Mouse (Mus musculus) embryonic facial prominence, embryonic 11.5 days (tissue): ENCODE measurements around the gene Dgcr8. TPM values are rescaled to one million over a fixed set of nuclear protein-coding genes. Genes with fewer than 3 reads are reported as not detected.

Experiments used
- ATAC-seq: fragments of 200-750 bp; cut with Nextera tagmentation; replicated peaks from 2 replicates; pipeline ENCODE4 v1.8.0; 2017; ENCODE audit warnings: low read depth; ENCODE audit not compliant: insufficient number of reproducible peaks, low FRiP score, low TSS enrichment
- DNase-seq: peaks from one replicate; pipeline ENCODE4 v3.0.0-alpha.2; 2015; ENCODE audit warnings: low spot score
- H3K27ac ChIP-seq: fragments of 300-500 bp; sonication (generic); replicated peaks from 2 replicates; pipeline ENCODE4 v1.5.1; 2014; ENCODE audit warnings: mild to moderate bottlenecking, low read depth, low read length, control low read depth
- H3K27me3 ChIP-seq: fragments of 300-500 bp; sonication (generic); 2 replicates; pipeline ENCODE4 v1.6.1; 2014; ENCODE audit warnings: mild to moderate bottlenecking, low read length, moderate library complexity, mixed read lengths; ENCODE audit not compliant: control insufficient read depth, insufficient read depth
- H3K36me3 ChIP-seq: fragments of 300-500 bp; sonication (generic); replicated peaks from 2 replicates; pipeline ENCODE4 v1.6.1; 2014; ENCODE audit warnings: low read depth, mild to moderate bottlenecking, low read length, moderate library complexity, mixed read lengths; ENCODE audit not compliant: control insufficient read depth, insufficient read depth
- H3K4me1 ChIP-seq: fragments of 300-500 bp; sonication (generic); 2 replicates; pipeline ENCODE4 v1.6.1; 2014; ENCODE audit warnings: low read length, mixed read lengths; ENCODE audit not compliant: control insufficient read depth, insufficient read depth
- H3K4me2 ChIP-seq: fragments of 300-500 bp; sonication (generic); 2 replicates; pipeline ENCODE4 v1.6.1; 2014; ENCODE audit warnings: low read depth, mild to moderate bottlenecking, control low read depth, low read length, moderate library complexity
- H3K4me3 ChIP-seq: fragments of 300-500 bp; sonication (generic); 2 replicates; pipeline ENCODE4 v1.5.1; 2014; ENCODE audit warnings: low read depth, low read length, control low read depth
- H3K9ac ChIP-seq: fragments of 300-500 bp; sonication (generic); replicated peaks from 2 replicates; pipeline ENCODE4 v1.6.1; 2014; ENCODE audit warnings: mild to moderate bottlenecking, control low read depth, low read length
- H3K9me3 ChIP-seq: fragments of 300-500 bp; sonication (generic); replicated peaks from 2 replicates; pipeline ENCODE4 v1.6.1; 2016; ENCODE audit warnings: mild to moderate bottlenecking, low read length, inconsistent platforms, mixed read lengths; ENCODE audit not compliant: control insufficient read depth
- WGBS: fragments of 180-500 bp; shearing (Covaris S2); extraction: QIAGEN DNeasy Blood & Tissue Kit; methylation state at CpG from one replicate; pipeline ENCODE4 v1.1.7; 2014; 5-methylcytosine and 5-hydroxymethylcytosine counted together
- polyA plus RNA-seq: library from polyadenylated mRNA; unstranded; fragments of >200 nt; fragmentation: Nextera tagmentation; extraction: Ambion mirVana; gene quantifications from 2 replicates; pipeline ENCODE4 v1.2.1, GENCODE M21; 2014

Dgcr8 gene
- polyA plus RNA-seq, 1 experiment from 2014 or later, result 32.2 TPM

DNA sequence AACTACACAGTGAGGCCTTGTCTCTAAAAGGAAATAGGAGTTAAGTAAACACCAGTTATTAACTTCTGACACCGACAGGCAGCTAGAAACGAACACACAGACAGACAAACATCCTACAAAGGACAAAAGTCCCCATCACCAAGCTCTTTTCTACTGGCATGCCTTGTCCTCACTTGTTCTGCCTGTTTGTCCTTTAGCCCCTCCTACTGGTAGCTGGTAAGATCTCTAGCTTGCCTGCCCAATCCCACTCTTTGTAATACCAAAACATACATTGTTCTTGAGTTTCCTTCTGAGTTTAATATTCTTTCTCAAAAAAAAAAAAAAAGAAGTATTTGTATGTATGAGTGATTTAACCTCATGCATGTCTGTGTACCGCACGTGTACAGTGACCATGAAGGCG, 20.9 kb downstream of the Dgcr8 start:
- 92% methylated on average over 5 of the region's 5 CpGs for WGBS
- DNase-seq (no peak), ATAC-seq (no peak)
- Histone ChIP-seq H3K27ac (no peak overlapping the region), H3K9me3 (no peaks in the 10 kb centered on the region), H3K4me2 (no peak overlapping the region), H3K4me3 (no peak overlapping the region), H3K36me3 (peaks cover 11% of the 10 kb centered on the region), H3K4me1 (no peaks in the 10 kb centered on the region), H3K9ac (no peak overlapping the region), H3K27me3 (no peaks in the 10 kb centered on the region)

DNA sequence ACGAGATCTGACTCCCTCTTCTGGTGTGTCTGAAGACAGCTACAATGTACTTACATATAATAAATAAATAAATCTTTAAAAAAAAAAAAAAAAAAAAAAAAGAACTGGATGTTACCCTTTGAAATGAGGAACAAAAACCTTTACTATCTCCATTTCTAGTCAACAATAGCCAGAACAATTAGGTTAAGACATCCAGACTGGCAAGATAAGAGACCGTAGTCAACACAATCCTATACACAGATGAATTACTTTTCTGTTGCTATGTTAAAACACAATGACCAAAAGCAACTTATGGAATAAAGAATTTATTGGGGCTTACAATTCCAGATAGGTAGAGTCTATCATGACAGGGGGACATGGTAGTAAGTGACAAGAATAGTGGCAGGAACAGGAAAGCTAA, 24.0 kb downstream of the Dgcr8 start:
- Histone ChIP-seq H3K27ac (no peak overlapping the region), H3K9me3 (no peaks in the 10 kb centered on the region), H3K36me3 (peaks cover 11% of the 10 kb centered on the region), H3K27me3 (no peaks in the 10 kb centered on the region), H3K9ac (no peak overlapping the region), H3K4me3 (no peak overlapping the region), H3K4me2 (no peak overlapping the region), H3K4me1 (no peaks in the 10 kb centered on the region)
- DNase-seq (no peak), ATAC-seq (no peak)
- WGBS, result 73% methylated on average over 2 of the region's 2 CpGs

DNA sequence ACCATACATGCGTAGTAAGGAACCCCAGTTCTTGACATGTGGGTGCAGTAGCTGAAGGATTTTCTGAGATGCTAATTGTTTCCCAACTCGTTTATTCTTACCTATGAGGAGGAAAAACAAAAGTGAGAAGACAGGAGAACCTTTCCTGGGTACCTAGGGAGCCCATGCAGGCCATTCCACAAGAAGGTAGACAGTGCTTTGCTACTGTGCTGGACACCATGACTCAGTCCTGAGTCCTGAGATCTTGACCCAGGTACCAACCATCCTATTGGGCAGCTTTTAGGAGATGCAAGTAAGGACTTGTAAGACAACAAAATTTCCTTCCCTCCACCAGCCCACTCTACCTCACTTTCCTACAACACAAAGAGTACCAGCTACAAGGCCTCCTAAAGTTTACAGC, 30.8 kb downstream of the Dgcr8 start, which contains the start of gene Gm49776:
Gene Gm49776, minus strand, starts transcription at position 101 of the 400 bp plus-strand sequence.
- peaks cover 31% of the 10 kb centered on the region for H3K36me3 ChIP-seq

DNA sequence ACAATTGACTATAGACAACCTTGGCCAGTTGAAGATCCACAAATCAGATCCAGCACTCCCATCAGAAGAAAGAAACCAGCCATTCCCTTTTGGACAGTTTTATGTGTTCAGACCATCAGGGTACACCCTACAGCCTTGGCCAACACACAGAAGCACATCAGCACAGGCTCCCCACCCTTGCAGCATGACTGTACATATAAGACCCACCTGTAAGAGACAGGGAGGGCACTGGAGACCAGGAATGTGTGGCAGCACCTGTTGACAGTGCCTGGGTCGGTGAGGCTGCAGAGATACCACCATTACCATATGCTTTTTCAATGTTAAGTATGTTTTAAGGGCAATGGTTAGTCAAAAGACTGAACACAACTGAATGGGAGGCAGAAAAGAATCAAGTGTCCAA, 35.2 kb downstream of the Dgcr8 start:
- Histone ChIP-seq H3K9ac (no peak overlapping the region), H3K4me2 (no peak overlapping the region), H3K4me1 (0 out of 2 replicates have a peak, but pooled peaks cover 2% of the 10 kb centered on the region), H3K4me3 (no peak overlapping the region), H3K27me3 (no peaks in the 10 kb centered on the region), H3K36me3 (peaks cover 22% of the 10 kb centered on the region), H3K27ac (no peak overlapping the region), H3K9me3 (no peaks in the 10 kb centered on the region)
- ATAC-seq (no peak), DNase-seq (no peak)
- 92% methylated on average over 1 of the region's 1 CpGs for WGBS

More for the DNA sequence above, 30.8 kb downstream of the Dgcr8 start, which contains the start of gene Gm49776:
- no peaks in the 10 kb centered on the region for H3K27me3 ChIP-seq
- no peak for ATAC-seq
- no peaks in the 10 kb centered on the region for H3K4me1 ChIP-seq
- no peak within 1 kb of the TSS for H3K4me2 ChIP-seq
- no peak within 1 kb of the TSS for H3K9ac ChIP-seq
- H3K4me3 ChIP-seq, result no peak within 1 kb of the TSS
- no peak within 1 kb of the TSS for H3K27ac ChIP-seq
- WGBS, result 94% methylated on average over 2 of the region's 2 CpGs
- DNase-seq, result no peak
- H3K9me3 ChIP-seq, result no peaks in the 10 kb centered on the region

DNA sequence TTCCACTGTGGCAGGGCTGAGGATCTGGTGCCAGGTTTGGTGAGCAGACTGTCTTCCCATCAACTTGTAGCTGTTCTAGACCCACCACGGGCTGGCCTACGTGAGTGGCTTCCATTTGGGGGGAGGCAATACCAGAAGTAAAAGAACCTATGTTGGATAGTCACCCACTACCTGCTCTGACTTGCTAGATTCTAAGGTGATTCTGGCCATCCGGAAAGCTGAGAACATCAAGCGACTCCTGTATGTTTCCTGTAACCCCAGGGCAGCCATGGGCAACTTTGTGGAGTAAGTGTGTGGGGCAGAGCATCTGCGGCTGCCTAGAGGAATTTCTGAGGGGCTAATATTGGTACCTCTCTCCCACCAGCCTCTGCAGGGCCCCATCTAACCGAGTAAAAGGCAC, 36.3 kb downstream of the Dgcr8 start:
- no peak overlapping the region for H3K4me3 ChIP-seq
- ATAC-seq (no peak), DNase-seq (no peak)
- no peak overlapping the region for H3K4me2 ChIP-seq
- H3K27ac ChIP-seq, result no peak overlapping the region
- no peak overlapping the region for H3K9ac ChIP-seq
- no peaks in the 10 kb centered on the region for H3K27me3 ChIP-seq
- H3K36me3 ChIP-seq, result peaks cover 14% of the 10 kb centered on the region
- H3K9me3 ChIP-seq, result no peaks in the 10 kb centered on the region
- H3K4me1 ChIP-seq, result 0 out of 2 replicates have a peak, but pooled peaks cover 2% of the 10 kb centered on the region
- WGBS, result 85% methylated on average over 6 of the region's 6 CpGs

DNA sequence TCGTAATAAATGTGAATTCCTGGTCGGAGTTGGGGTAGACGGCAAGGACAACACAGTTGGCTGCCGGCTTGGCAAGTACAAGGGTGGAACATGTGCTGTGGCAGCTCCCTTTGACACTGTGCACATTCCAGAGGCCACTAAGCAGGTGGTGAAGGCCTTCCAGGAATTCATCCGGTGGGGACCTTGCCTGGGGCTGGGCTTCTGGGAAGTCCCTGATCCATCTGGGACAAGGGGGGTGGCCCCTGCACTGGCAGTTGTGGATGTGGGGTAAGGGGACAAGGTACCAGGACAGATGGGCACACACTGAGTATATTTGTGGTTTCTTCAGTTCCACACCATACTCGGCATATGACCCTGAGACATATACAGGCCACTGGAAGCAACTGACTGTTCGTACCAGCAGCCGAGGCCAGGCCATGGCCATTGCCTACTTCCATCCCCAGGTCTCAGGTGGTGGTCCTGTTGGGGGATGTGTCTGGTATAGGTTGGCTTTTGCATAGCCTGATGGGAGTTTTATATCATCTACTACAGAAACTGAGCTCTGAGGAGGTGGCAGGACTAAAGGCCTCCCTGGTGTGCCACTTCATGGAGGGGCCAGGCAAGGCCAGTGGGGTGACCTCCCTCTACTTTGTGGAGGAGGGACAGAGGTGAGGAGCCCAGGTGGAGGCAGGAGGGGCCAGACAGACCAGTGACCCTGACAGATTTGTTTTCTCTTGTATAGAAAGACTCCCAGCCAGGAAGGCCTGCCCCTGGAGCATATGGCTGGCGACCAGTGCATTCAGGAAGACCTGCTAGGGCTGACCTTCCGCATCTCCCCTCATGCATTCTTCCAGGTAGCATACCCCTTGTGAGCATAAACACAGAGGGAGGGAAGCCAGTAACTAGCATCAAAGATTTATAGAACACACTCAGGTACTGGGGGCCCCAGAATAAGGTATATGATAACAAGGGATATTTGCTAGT, 37.9 kb downstream of the Dgcr8 start:
- Histone ChIP-seq H3K4me1 (0 out of 2 replicates have a peak, but pooled peaks cover 2% of the 10 kb centered on the region), H3K27me3 (no peaks in the 10 kb centered on the region), H3K9ac (peak overlapping the region; percentile 34), H3K4me3 (no peak overlapping the region), H3K36me3 (peaks cover 8% of the 10 kb centered on the region; the same call in 1 of the 2 replicates), H3K4me2 (peak overlapping the region; percentile 3; the same call in 1 of the 2 replicates), H3K9me3 (no peaks in the 10 kb centered on the region), H3K27ac (no peak overlapping the region)
- ATAC-seq, result no peak
- no peak for DNase-seq
- WGBS, result 75% methylated on average over 10 of the region's 10 CpGs

DNA sequence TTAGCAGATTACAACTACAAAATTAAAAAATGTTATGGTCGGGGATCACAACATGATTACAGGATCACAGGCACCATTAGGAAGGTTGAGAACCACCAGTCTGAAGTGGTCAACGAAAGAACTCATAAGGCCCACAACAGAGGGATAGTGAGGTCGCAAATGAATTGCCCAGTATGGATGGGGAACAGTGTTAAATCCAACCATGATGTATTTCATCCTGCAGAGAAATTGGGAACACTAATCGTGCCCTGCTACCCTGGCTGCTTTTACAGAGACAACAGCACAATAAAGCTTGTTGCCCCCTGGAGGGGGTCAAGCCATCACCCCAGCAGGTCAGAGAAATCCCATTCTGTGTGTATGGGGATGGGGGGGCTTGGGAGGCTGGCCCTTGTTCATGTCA, 38.8 kb downstream of the Dgcr8 start:
- ATAC-seq (no peak), DNase-seq (no peak)
- peaks cover 10% of the 10 kb centered on the region for H3K36me3 ChIP-seq
- peak overlapping the region; percentile 96; the same call in 1 of the 2 replicates for H3K4me3 ChIP-seq
- H3K9ac ChIP-seq, result peak overlapping the region; percentile 34
- H3K4me1 ChIP-seq, result 0 out of 2 replicates have a peak, but pooled peaks cover 2% of the 10 kb centered on the region
- H3K9me3 ChIP-seq, result no peaks in the 10 kb centered on the region
- H3K27ac ChIP-seq, result 0 out of 2 replicates have a peak overlapping the region, but pooled peaks have one; percentile 76
- no peaks in the 10 kb centered on the region for H3K27me3 ChIP-seq
- WGBS, result 66% methylated on average over 4 of the region's 4 CpGs
- peak overlapping the region; percentile 90 for H3K4me2 ChIP-seq
